Mouse (Mus musculus) thymus, postnatal 10 days (tissue): ENCODE measurements around the gene Hoxd8.

Source experiments
- DNase-seq, 2 experiments: peaks; one replicate each; pipeline ENCODE4 v3.0.0; 2021; ENCODE audit warnings: low spot score in 2 of 2

Hoxd8 gene

GRCm38 (mm10) chr2:74749337-74750121 is 45.1 kb downstream of the Hoxd8 start:
- peak in 1 of 2 experiments; percentile 10 for DNase-seq

GRCm38 (mm10) chr2:74750731-74751250 is 46.4 kb downstream of the Hoxd8 start:
- no peak for DNase-seq

GRCm38 (mm10) chr2:74751861-74752260 is 47.4 kb downstream of the Hoxd8 start:
- DNase-seq, result no peak

GRCm38 (mm10) chr2:74752431-74753174 is 48.2 kb downstream of the Hoxd8 start:
- DNase-seq, result no peak

GRCm38 (mm10) chr2:74753175-74753523 is 48.7 kb downstream of the Hoxd8 start:
- DNase-seq, result no peak

- DNase-seq, result no peak
Observed at GRCm38 (mm10) chr2:74753711-74754110, 49.3 kb downstream of the Hoxd8 start.
